Mouse (Mus musculus): Measurements from ENCODE around the gene Nalcn. TPM values are rescaled to one million over a fixed set of nuclear protein-coding genes. Genes with fewer than 3 reads are reported as not detected.

The Nalcn gene
- total and polyA plus RNA-seq, 3 experiments, result not detected

- no peaks in the 10 kb centered on the region for H3K36me3 ChIP-seq (replicated peaks in 1 of 2; ENCODE audit: control insufficient read depth in 1 of 2, insufficient read depth in 1 of 2, low read length in 1 of 2)
- dilution Hi-C loops (cut with MboI; ENCODE audit: extremely low pct_ligation_motif_present, extremely low pct_unique_long_range_greater_than_20kb, low sequenced_read_pairs), result no loop called here
- no peaks in the 10 kb centered on the region for H3K9me3 ChIP-seq (replicated peaks; ENCODE audit: low read length)
- H3K9ac ChIP-seq (ENCODE audit: insufficient read depth, low read depth), result no peak overlapping the region
- no peaks in the 10 kb centered on the region for H3K27me3 ChIP-seq (replicated peaks)
- H3K4me2 ChIP-seq (ENCODE audit: insufficient read depth, low read depth, poor library complexity, severe bottlenecking), result no peak overlapping the region
- in situ Hi-C loops (cut with MboI; ENCODE audit: low pct_ligation_motif_present, low pct_unique_long_range_greater_than_20kb, low sequenced_read_pairs), result no loop called here
- no peaks in the 10 kb centered on the region for H3K4me1 ChIP-seq (ENCODE audit: control insufficient read depth in 1 of 2, insufficient read depth in 2 of 2)
- TF ChIP-seq TCF12 (IDR thresholded peaks at IDR 0.05; ENCODE audit: low read depth, low read length) (no peak), BHLHE40 (IDR thresholded peaks at IDR 0.05; ENCODE audit: low read depth, low read length) (no peak), MEF2A (IDR thresholded peaks at IDR 0.05; ENCODE audit: borderline replicate concordance, low read depth, low read length) (no peak), ETS1 (conservative IDR thresholded peaks at IDR 0.05; ENCODE audit: low read depth, low read length) (no peak)
- no peak overlapping the region for H3K27ac ChIP-seq (ENCODE audit: insufficient read depth, low read depth)
- H3K4me3 ChIP-seq (replicated peaks in 1 of 3; ENCODE audit: low read depth in 2 of 3, low read length in 2 of 3, poor library complexity in 1 of 3), result no peak overlapping the region
- no peak for DNase-seq (ENCODE audit: extremely low read depth)
- H3K79me2 ChIP-seq (replicated peaks; ENCODE audit: control insufficient read depth, extremely low read depth, insufficient read depth, poor library complexity, severe bottlenecking), result no peaks in the 10 kb centered on the region
Measured at GRCm38 (mm10) chr14:123495544-123495943, 131.4 kb downstream of the Nalcn start.

GRCm38 (mm10) chr14:123488575-123489207 is 138.3 kb downstream of the Nalcn start:
- H3K9me3 ChIP-seq (replicated peaks; ENCODE audit: low read length), result no peaks in the 10 kb centered on the region
- DNase-seq (ENCODE audit: extremely low read depth), result no peak
- no peaks in the 10 kb centered on the region for H3K27me3 ChIP-seq (replicated peaks)
- H3K9ac ChIP-seq (ENCODE audit: insufficient read depth, low read depth), result no peak overlapping the region
- TF ChIP-seq HCFC1 (IDR thresholded peaks at IDR 0.05; ENCODE audit: low read depth, low read length) (no peak), E2F4 (IDR thresholded peaks at IDR 0.05; ENCODE audit: insufficient replicate concordance, low read depth, low read length) (no peak), ZNF384 (IDR thresholded peaks at IDR 0.05; ENCODE audit: low read depth, low read length) (no peak), POLR2AphosphoS2 (IDR thresholded peaks at IDR 0.05; ENCODE audit: low read depth, low read length) (no peak), TCF12 (IDR thresholded peaks at IDR 0.05; ENCODE audit: low read depth, low read length) (no peak), CHD1 (IDR thresholded peaks at IDR 0.05; ENCODE audit: low read depth, low read length) (no peak), JUN (IDR thresholded peaks at IDR 0.05; ENCODE audit: insufficient read depth, low read depth, low read length) (no peak), USF1 (IDR thresholded peaks at IDR 0.05; ENCODE audit: low read depth, low read length) (no peak)
- no peak overlapping the region for H3K27ac ChIP-seq (ENCODE audit: insufficient read depth, low read depth)
- no peaks in the 10 kb centered on the region for H3K36me3 ChIP-seq (replicated peaks in 1 of 2; ENCODE audit: control insufficient read depth in 1 of 2, insufficient read depth in 1 of 2, low read length in 1 of 2)
- no peak overlapping the region for H3K4me3 ChIP-seq (replicated peaks in 1 of 3; ENCODE audit: low read depth in 2 of 3, low read length in 2 of 3, poor library complexity in 1 of 3)
- dilution Hi-C loops (cut with MboI; ENCODE audit: extremely low pct_ligation_motif_present, extremely low pct_unique_long_range_greater_than_20kb, low sequenced_read_pairs) (no loop called here), in situ Hi-C loops (cut with MboI; ENCODE audit: low pct_ligation_motif_present, low pct_unique_long_range_greater_than_20kb, low sequenced_read_pairs) (no loop called here)
- no peaks in the 10 kb centered on the region for H3K79me2 ChIP-seq (replicated peaks; ENCODE audit: control insufficient read depth, extremely low read depth, insufficient read depth, poor library complexity, severe bottlenecking)
- no peak overlapping the region for H3K4me2 ChIP-seq (ENCODE audit: insufficient read depth, low read depth, poor library complexity, severe bottlenecking)
- H3K4me1 ChIP-seq (ENCODE audit: control insufficient read depth in 1 of 2, insufficient read depth in 2 of 2), result no peaks in the 10 kb centered on the region

GRCm38 (mm10) chr14:123462026-123462425 is 164.9 kb downstream of the Nalcn start:
- Histone ChIP-seq H3K79me2 (replicated peaks; ENCODE audit: control insufficient read depth, extremely low read depth, insufficient read depth, poor library complexity, severe bottlenecking) (no peaks in the 10 kb centered on the region), H3K4me1 (ENCODE audit: control insufficient read depth in 1 of 2, insufficient read depth in 2 of 2) (no peaks in the 10 kb centered on the region), H3K9ac (ENCODE audit: insufficient read depth, low read depth) (no peak overlapping the region), H3K27ac (ENCODE audit: insufficient read depth, low read depth) (no peak overlapping the region), H3K27me3 (replicated peaks) (no peaks in the 10 kb centered on the region), H3K4me2 (ENCODE audit: insufficient read depth, low read depth, poor library complexity, severe bottlenecking) (no peak overlapping the region), H3K36me3 (replicated peaks in 1 of 2; ENCODE audit: control insufficient read depth in 1 of 2, insufficient read depth in 1 of 2, low read length in 1 of 2) (no peaks in the 10 kb centered on the region), H3K4me3 (replicated peaks in 1 of 3; ENCODE audit: low read depth in 2 of 3, low read length in 2 of 3, poor library complexity in 1 of 3) (no peak overlapping the region), H3K9me3 (replicated peaks; ENCODE audit: low read length) (no peaks in the 10 kb centered on the region)
- dilution Hi-C loops (cut with MboI; ENCODE audit: extremely low pct_ligation_motif_present, extremely low pct_unique_long_range_greater_than_20kb, low sequenced_read_pairs) (no loop called here), in situ Hi-C loops (cut with MboI; ENCODE audit: low pct_ligation_motif_present, low pct_unique_long_range_greater_than_20kb, low sequenced_read_pairs) (no loop called here)
- DNase-seq (ENCODE audit: extremely low read depth), result no peak
- no peak for TF ChIP-seq CTCF (conservative IDR thresholded peaks at IDR 0.05 in 1 of 2, IDR thresholded peaks at IDR 0.05 in 1 of 2; ENCODE audit: low read depth in 2 of 2, low read length in 2 of 2)
- no peak for TF ChIP-seq USF2 (conservative IDR thresholded peaks at IDR 0.05; ENCODE audit: low read depth, low read length)
- TF ChIP-seq ZNF384 (IDR thresholded peaks at IDR 0.05; ENCODE audit: low read depth, low read length), result no peak
- no peak for TF ChIP-seq ZKSCAN1 (IDR thresholded peaks at IDR 0.05; ENCODE audit: borderline replicate concordance, low read depth, low read length)
- no peak for TF ChIP-seq NELFE (IDR thresholded peaks at IDR 0.05; ENCODE audit: low read depth, low read length)
- TF ChIP-seq ZC3H11A (IDR thresholded peaks at IDR 0.05; ENCODE audit: low read depth, low read length), result no peak
- TF ChIP-seq BHLHE40 (IDR thresholded peaks at IDR 0.05; ENCODE audit: low read depth, low read length), result no peak
- no peak for TF ChIP-seq SIN3A (IDR thresholded peaks at IDR 0.05; ENCODE audit: low read length)
- no peak for TF ChIP-seq USF1 (IDR thresholded peaks at IDR 0.05; ENCODE audit: low read depth, low read length)
- no peak for TF ChIP-seq JUND (conservative IDR thresholded peaks at IDR 0.05; ENCODE audit: low read depth, low read length)
- no peak for TF ChIP-seq EP300 (IDR thresholded peaks at IDR 0.05; ENCODE audit: low read length)
